Mouse (Mus musculus) liver, embryonic 15.5 days (tissue): ENCODE results near the gene Pde4d. TPM values are rescaled to one million over a fixed set of nuclear protein-coding genes. Genes with fewer than 3 reads are reported as not detected.

Source experiments
- ATAC-seq: fragments of 200-750 bp; cut with Nextera tagmentation; 2 replicates; pipeline ENCODE4 v1.8.0; 2017; ENCODE audit warnings: moderate number of reproducible peaks, mild to moderate bottlenecking, moderate library complexity; ENCODE audit not compliant: insufficient read depth
- H3K27ac ChIP-seq: fragments of 300-500 bp; sonication (generic); replicated peaks from 2 replicates; pipeline ENCODE4 v1.5.1; 2015; ENCODE audit warnings: mild to moderate bottlenecking, inconsistent platforms
- H3K27me3 ChIP-seq: fragments of 300-500 bp; sonication (generic); 2 replicates; pipeline ENCODE4 v1.6.1; 2015; ENCODE audit warnings: mild to moderate bottlenecking, inconsistent platforms
- H3K36me3 ChIP-seq: fragments of 300-500 bp; sonication (generic); replicated peaks from 2 replicates; pipeline ENCODE4 v1.6.1; 2015; ENCODE audit warnings: moderate library complexity, mild to moderate bottlenecking, inconsistent platforms
- H3K4me1 ChIP-seq: fragments of 300-500 bp; sonication (generic); replicated peaks from 2 replicates; pipeline ENCODE4 v1.6.1; 2015; ENCODE audit warnings: inconsistent platforms
- H3K4me2 ChIP-seq: fragments of 300-500 bp; sonication (generic); 2 replicates; pipeline ENCODE4 v1.6.1; 2015; ENCODE audit warnings: moderate library complexity, mild to moderate bottlenecking, inconsistent platforms
- H3K4me3 ChIP-seq: fragments of 300-500 bp; sonication (generic); replicated peaks from 2 replicates; pipeline ENCODE4 v1.5.1; 2015; ENCODE audit warnings: mild to moderate bottlenecking, inconsistent platforms
- H3K9ac ChIP-seq: fragments of 300-500 bp; sonication (generic); 2 replicates; pipeline ENCODE4 v1.6.1; 2015; ENCODE audit warnings: moderate library complexity, mild to moderate bottlenecking, inconsistent platforms
- H3K9me3 ChIP-seq: fragments of 300-500 bp; sonication (generic); replicated peaks from 2 replicates; pipeline ENCODE4 v1.6.1; 2016; ENCODE audit warnings: inconsistent platforms
- WGBS: fragments of 180-500 bp; shearing (Covaris S2); methylation state at CpG from one replicate; pipeline ENCODE4 v1.1.7; 2015; ENCODE audit warnings: mixed read lengths; ENCODE audit not compliant: insufficient replicate concordance; 5-methylcytosine and 5-hydroxymethylcytosine counted together
- polyA plus RNA-seq: library from polyadenylated mRNA; unstranded; fragments of >200 nt; fragmentation: Nextera tagmentation; extraction: Ambion mirVana; gene quantifications from 2 replicates; pipeline ENCODE4 v1.2.1, GENCODE M21; 2015

The Pde4d gene
- 13.2 and 16.2 TPM in 2 replicates for polyA plus RNA-seq

GRCm38 (mm10) chr13:108449116-108450097 is at the start of gene Pde4d:
Pde4d (plus strand) TSS chr13:108449948.
- Histone ChIP-seq H3K4me3 (no peak within 1 kb of the TSS), H3K9ac (no peak within 1 kb of the TSS)
- 8% methylated on average over 10 of the region's 10 CpGs for WGBS

DNA sequence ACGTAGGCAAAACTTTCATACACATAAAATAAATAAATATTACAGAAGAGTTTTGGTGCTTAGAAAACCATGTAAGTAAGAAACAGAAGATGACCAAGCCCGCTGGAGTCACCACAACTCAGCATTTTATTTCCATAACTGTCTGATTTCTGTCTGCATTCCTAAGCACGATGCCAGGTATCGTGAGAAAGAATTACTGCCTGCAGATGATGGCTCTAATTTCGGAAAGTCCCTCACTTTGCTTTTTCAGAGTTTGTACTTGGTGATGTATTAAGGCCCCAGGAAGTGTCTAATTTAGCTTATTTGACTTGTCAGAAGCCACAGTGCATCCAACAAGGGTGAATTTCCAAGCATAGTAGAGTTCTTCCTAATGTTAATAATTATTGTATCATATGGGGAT is 46.6 kb upstream of the Pde4d start:
- WGBS, result 80% methylated on average over 5 of the region's 5 CpGs
- no peaks in the 10 kb centered on the region for H3K4me1 ChIP-seq
- H3K27ac ChIP-seq, result no peak overlapping the region
- H3K9me3 ChIP-seq, result no peaks in the 10 kb centered on the region
- no peak for ATAC-seq
- H3K36me3 ChIP-seq, result peaks cover 9% of the 10 kb centered on the region
- H3K27me3 ChIP-seq, result no peaks in the 10 kb centered on the region
- no peak overlapping the region for H3K4me3 ChIP-seq
- no peak overlapping the region for H3K9ac ChIP-seq
- no peak overlapping the region for H3K4me2 ChIP-seq

More at GRCm38 (mm10) chr13:108449116-108450097, at the start of gene Pde4d:
- ATAC-seq, result no peak; the same call in 1 of the 2 replicates
- Histone ChIP-seq H3K9me3 (no peaks in the 10 kb centered on the region), H3K27me3 (no peaks in the 10 kb centered on the region), H3K36me3 (no peaks in the 10 kb centered on the region), H3K4me2 (peak within 1 kb of the TSS; percentile 18), H3K27ac (no peak within 1 kb of the TSS), H3K4me1 (peaks cover 4% of the 10 kb centered on the region; the same call in 1 of the 2 replicates)

- Histone ChIP-seq H3K4me3 (no peak overlapping the region), H3K9me3 (no peaks in the 10 kb centered on the region), H3K36me3 (peaks cover 10% of the 10 kb centered on the region), H3K9ac (no peak overlapping the region), H3K27ac (no peak overlapping the region), H3K27me3 (no peaks in the 10 kb centered on the region), H3K4me1 (no peaks in the 10 kb centered on the region), H3K4me2 (no peak overlapping the region)
- 37% methylated on average over 4 of the region's 4 CpGs for WGBS
- ATAC-seq, result no peak
These were observed 45.4 kb upstream of the Pde4d start for GRCm38 (mm10) chr13:108404372-108404771.

DNA sequence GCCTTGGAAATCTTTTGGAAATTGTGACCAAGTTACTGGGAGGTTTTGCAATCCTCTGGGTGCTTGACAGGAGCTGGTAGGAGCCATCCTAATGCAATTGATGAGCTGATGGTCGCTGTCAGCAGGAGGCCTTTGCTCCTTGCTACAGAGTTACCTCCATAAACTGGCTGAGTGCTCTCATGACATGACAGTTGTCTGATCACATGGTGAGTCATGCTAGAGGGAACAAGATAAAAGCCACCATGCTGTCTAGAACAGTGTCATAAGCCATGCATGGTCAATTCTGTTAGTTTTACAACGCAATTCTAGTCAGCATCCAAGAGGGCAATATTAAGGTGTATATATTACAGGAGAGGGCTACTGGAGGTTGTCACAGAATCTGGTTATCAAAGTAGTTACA is 34.3 kb upstream of the Pde4d start:
- no peak for ATAC-seq

GRCm38 (mm10) chr13:108418741-108419507 is 30.8 kb upstream of the Pde4d start:
- no peak overlapping the region for H3K4me2 ChIP-seq
- no peaks in the 10 kb centered on the region for H3K36me3 ChIP-seq
- H3K4me1 ChIP-seq, result peaks cover 4% of the 10 kb centered on the region
- 30% methylated on average over 1 of the region's 1 CpGs for WGBS
- H3K9me3 ChIP-seq, result no peaks in the 10 kb centered on the region
- H3K27me3 ChIP-seq, result no peaks in the 10 kb centered on the region
- H3K9ac ChIP-seq, result no peak overlapping the region
- no peak overlapping the region for H3K27ac ChIP-seq
- ATAC-seq, result peak; percentile 60; the same call in 1 of the 2 replicates
- H3K4me3 ChIP-seq, result no peak overlapping the region

More for the DNA sequence above, 34.3 kb upstream of the Pde4d start:
- no peak overlapping the region for H3K9ac ChIP-seq
- no peaks in the 10 kb centered on the region for H3K9me3 ChIP-seq
- H3K27me3 ChIP-seq, result no peaks in the 10 kb centered on the region
- H3K36me3 ChIP-seq, result no peaks in the 10 kb centered on the region
- H3K4me1 ChIP-seq, result peaks cover 4% of the 10 kb centered on the region
- no peak overlapping the region for H3K27ac ChIP-seq
- WGBS, result 72% methylated on average over 2 of the region's 2 CpGs
- no peak overlapping the region for H3K4me3 ChIP-seq
- no peak overlapping the region for H3K4me2 ChIP-seq

DNA sequence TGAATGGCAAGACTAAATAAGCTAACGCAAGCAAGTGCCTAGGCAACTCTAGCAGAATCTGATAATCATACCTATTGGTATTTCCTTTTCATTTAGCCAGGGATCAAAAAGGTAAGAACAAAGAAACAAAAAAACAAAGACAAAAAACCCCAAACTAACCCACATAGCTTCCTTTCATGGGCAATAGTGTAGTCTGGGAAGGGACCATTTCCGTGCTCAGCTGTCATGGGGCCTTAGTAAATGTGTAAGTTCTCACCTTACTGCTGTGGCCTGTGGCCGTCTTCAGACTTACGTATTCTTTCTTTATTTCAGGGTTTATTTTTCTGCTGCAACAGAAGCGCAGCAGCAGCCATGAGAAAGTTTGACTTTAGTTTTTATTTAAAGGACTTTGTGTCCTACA is 23.4 kb upstream of the Pde4d start:
- WGBS, result 64% methylated on average over 5 of the region's 5 CpGs
- H3K36me3 ChIP-seq, result no peaks in the 10 kb centered on the region
- H3K4me1 ChIP-seq, result no peaks in the 10 kb centered on the region
- no peak overlapping the region for H3K27ac ChIP-seq
- no peaks in the 10 kb centered on the region for H3K27me3 ChIP-seq
- no peak overlapping the region for H3K9ac ChIP-seq
- H3K4me3 ChIP-seq, result no peak overlapping the region
- H3K9me3 ChIP-seq, result no peaks in the 10 kb centered on the region
- no peak for ATAC-seq
- H3K4me2 ChIP-seq, result no peak overlapping the region

GRCm38 (mm10) chr13:108428809-108429208 is 20.9 kb upstream of the Pde4d start:
- Histone ChIP-seq H3K36me3 (no peaks in the 10 kb centered on the region), H3K9me3 (no peaks in the 10 kb centered on the region), H3K27ac (no peak overlapping the region), H3K4me3 (no peak overlapping the region), H3K9ac (no peak overlapping the region), H3K4me1 (no peaks in the 10 kb centered on the region), H3K27me3 (no peaks in the 10 kb centered on the region), H3K4me2 (no peak overlapping the region)
- 54% methylated on average over 6 of the region's 6 CpGs for WGBS
- no peak for ATAC-seq

GRCm38 (mm10) chr13:108429623-108430022 is 20.1 kb upstream of the Pde4d start:
- no peaks in the 10 kb centered on the region for H3K36me3 ChIP-seq
- ATAC-seq, result no peak
- no peak overlapping the region for H3K27ac ChIP-seq
- H3K9ac ChIP-seq, result no peak overlapping the region
- no peak overlapping the region for H3K4me3 ChIP-seq
- WGBS, result 60% methylated on average over 2 of the region's 2 CpGs
- H3K9me3 ChIP-seq, result no peaks in the 10 kb centered on the region
- H3K4me2 ChIP-seq, result no peak overlapping the region
- H3K4me1 ChIP-seq, result no peaks in the 10 kb centered on the region
- no peaks in the 10 kb centered on the region for H3K27me3 ChIP-seq

- H3K4me2 ChIP-seq, result no peak overlapping the region
- no peaks in the 10 kb centered on the region for H3K9me3 ChIP-seq
- no peak overlapping the region for H3K9ac ChIP-seq
- H3K4me3 ChIP-seq, result no peak overlapping the region
- ATAC-seq, result no peak
- 79% methylated on average over 3 of the region's 3 CpGs for WGBS
- no peak overlapping the region for H3K27ac ChIP-seq
- no peaks in the 10 kb centered on the region for H3K36me3 ChIP-seq
- no peaks in the 10 kb centered on the region for H3K4me1 ChIP-seq
- H3K27me3 ChIP-seq, result no peaks in the 10 kb centered on the region
These were observed 18.0 kb upstream of the Pde4d start for GRCm38 (mm10) chr13:108431776-108432175.

DNA sequence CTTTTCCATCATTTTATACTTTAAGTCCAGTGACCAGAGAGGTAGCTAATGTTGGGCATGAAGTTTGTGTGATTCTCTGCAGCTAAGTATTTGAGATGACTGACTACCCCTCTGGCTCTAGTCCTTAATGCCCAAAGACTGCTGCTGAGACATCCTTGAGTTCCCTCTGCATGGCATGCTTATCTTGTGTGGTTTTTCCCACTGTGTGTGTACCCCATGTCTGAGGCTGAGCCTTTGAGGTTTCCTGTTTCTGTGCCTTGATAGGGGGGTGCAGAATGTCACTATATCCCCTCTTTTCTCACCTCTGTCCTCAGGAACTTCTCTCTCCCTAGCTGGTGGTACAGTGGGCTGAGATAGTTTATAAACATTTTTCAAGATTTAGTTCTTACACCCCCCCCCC is 14.1 kb upstream of the Pde4d start:
- H3K36me3 ChIP-seq, result no peaks in the 10 kb centered on the region
- H3K4me2 ChIP-seq, result no peak overlapping the region
- H3K9ac ChIP-seq, result no peak overlapping the region
- H3K27me3 ChIP-seq, result no peaks in the 10 kb centered on the region
- no peaks in the 10 kb centered on the region for H3K9me3 ChIP-seq
- no peak overlapping the region for H3K27ac ChIP-seq
- no peaks in the 10 kb centered on the region for H3K4me1 ChIP-seq
- H3K4me3 ChIP-seq, result no peak overlapping the region
- no peak for ATAC-seq

- no peak overlapping the region for H3K4me2 ChIP-seq
- no peak overlapping the region for H3K27ac ChIP-seq
- H3K4me3 ChIP-seq, result no peak overlapping the region
- H3K36me3 ChIP-seq, result no peaks in the 10 kb centered on the region
- no peaks in the 10 kb centered on the region for H3K4me1 ChIP-seq
- H3K9ac ChIP-seq, result no peak overlapping the region
- H3K9me3 ChIP-seq, result no peaks in the 10 kb centered on the region
- H3K27me3 ChIP-seq, result no peaks in the 10 kb centered on the region
- no peak for ATAC-seq
- 62% methylated on average over 2 of the region's 2 CpGs for WGBS
These were observed 12.3 kb upstream of the Pde4d start for GRCm38 (mm10) chr13:108437424-108437823.
